Mouse (Mus musculus) midbrain, embryonic 13.5 days (tissue): ENCODE measurements at regions not wholly inside any gene's neighbourhood (a gene's known extent, or its start where the extent isn't known, plus 50 kb on each side); places are given as distances from the start of the nearest gene placed in this dataset.
A peak's percentile ranks its signal among the peaks of the same experiment; 100 is the strongest.

Experiments used
- ATAC-seq: fragments of 200-750 bp; cut with Nextera tagmentation; 2 replicates; pipeline ENCODE4 v1.8.0; 2017; ENCODE audit warnings: mild to moderate bottlenecking, moderate TSS enrichment, moderate library complexity
- H3K27ac ChIP-seq: fragments of 300-500 bp; sonication (generic); 2 replicates; pipeline ENCODE4 v1.5.1; 2015; ENCODE audit warnings: inconsistent platforms, mild to moderate bottlenecking, moderate library complexity
- H3K27me3 ChIP-seq: fragments of 300-500 bp; sonication (generic); 2 replicates; pipeline ENCODE4 v1.6.1; 2015; ENCODE audit warnings: mild to moderate bottlenecking, inconsistent platforms
- H3K36me3 ChIP-seq: fragments of 300-500 bp; sonication (generic); 2 replicates; pipeline ENCODE4 v1.6.1; 2015; ENCODE audit warnings: mild to moderate bottlenecking, inconsistent platforms
- H3K4me1 ChIP-seq: fragments of 300-500 bp; sonication (generic); replicated peaks from 2 replicates; pipeline ENCODE4 v1.6.1; 2015; ENCODE audit warnings: inconsistent platforms
- H3K4me2 ChIP-seq: fragments of 300-500 bp; sonication (generic); replicated peaks from 2 replicates; pipeline ENCODE4 v1.6.1; 2015; ENCODE audit warnings: moderate library complexity, mild to moderate bottlenecking, inconsistent platforms
- H3K4me3 ChIP-seq: fragments of 300-500 bp; sonication (generic); replicated peaks from 2 replicates; pipeline ENCODE4 v1.5.1; 2015; ENCODE audit warnings: mild to moderate bottlenecking, inconsistent platforms
- H3K9ac ChIP-seq: fragments of 300-500 bp; sonication (generic); replicated peaks from 2 replicates; pipeline ENCODE4 v1.6.1; 2015; ENCODE audit warnings: mild to moderate bottlenecking, inconsistent platforms
- H3K9me3 ChIP-seq: fragments of 300-500 bp; sonication (generic); 2 replicates; pipeline ENCODE4 v1.6.1; 2016; ENCODE audit warnings: mild to moderate bottlenecking, inconsistent platforms
- WGBS: fragments of 180-500 bp; shearing (Covaris S2); methylation state at CpG from one replicate; pipeline ENCODE4 v1.1.7; 2015; 5-methylcytosine and 5-hydroxymethylcytosine counted together

- Histone ChIP-seq H3K4me1 (peaks cover 14% of the 10 kb centered on the region), H3K9ac (no peak overlapping the region), H3K27me3 (no peaks in the 10 kb centered on the region), H3K9me3 (no peaks in the 10 kb centered on the region), H3K36me3 (no peaks in the 10 kb centered on the region), H3K4me2 (no peak overlapping the region), H3K4me3 (no peak overlapping the region), H3K27ac (no peak overlapping the region)
- 54% methylated on average over 4 of the region's 4 CpGs for WGBS
- no peak for ATAC-seq
Measured at GRCm38 (mm10) chr9:115642032-115642431, 267.2 kb upstream of the Gadl1 start.

- Histone ChIP-seq H3K27me3 (no peaks in the 10 kb centered on the region), H3K36me3 (no peaks in the 10 kb centered on the region), H3K4me3 (no peak overlapping the region), H3K9me3 (no peaks in the 10 kb centered on the region), H3K4me1 (peaks cover 14% of the 10 kb centered on the region), H3K27ac (no peak overlapping the region), H3K4me2 (no peak overlapping the region), H3K9ac (no peak overlapping the region)
- WGBS = 87% methylated on average over 9 of the region's 9 CpGs
- no peak; the same call in 1 of the 2 replicates for ATAC-seq
Measured at GRCm38 (mm10) chr9:115644953-115645352, 264.3 kb upstream of the Gadl1 start.

GRCm38 (mm10) chr9:115646226-115646625 is 263.0 kb upstream of the Gadl1 start:
- no peak overlapping the region for H3K9ac ChIP-seq
- no peaks in the 10 kb centered on the region for H3K27me3 ChIP-seq
- no peak overlapping the region for H3K4me2 ChIP-seq
- no peak for ATAC-seq
- no peak overlapping the region for H3K4me3 ChIP-seq
- H3K4me1 ChIP-seq = peaks cover 14% of the 10 kb centered on the region
- peak overlapping the region; percentile 30; the same call in 1 of the 2 replicates for H3K27ac ChIP-seq
- 0 out of 2 replicates have a peak, but pooled peaks cover 3% of the 10 kb centered on the region for H3K9me3 ChIP-seq
- H3K36me3 ChIP-seq = no peaks in the 10 kb centered on the region
- WGBS = 33% methylated on average over 7 of the region's 7 CpGs

GRCm38 (mm10) chr9:115651708-115652107 is 257.5 kb upstream of the Gadl1 start:
- Histone ChIP-seq H3K27me3 (no peaks in the 10 kb centered on the region), H3K27ac (no peak overlapping the region), H3K9ac (no peak overlapping the region), H3K4me2 (no peak overlapping the region), H3K9me3 (peaks cover 10% of the 10 kb centered on the region; the same call in 1 of the 2 replicates), H3K4me1 (no peaks in the 10 kb centered on the region), H3K4me3 (no peak overlapping the region), H3K36me3 (no peaks in the 10 kb centered on the region)
- ATAC-seq = no peak
- 87% methylated on average over 2 of the region's 2 CpGs for WGBS

GRCm38 (mm10) chr9:115653116-115653515 is 256.1 kb upstream of the Gadl1 start:
- WGBS = 95% methylated on average over 5 of the region's 5 CpGs
- no peak overlapping the region for H3K4me2 ChIP-seq
- H3K9me3 ChIP-seq = peaks cover 10% of the 10 kb centered on the region; the same call in 1 of the 2 replicates
- H3K36me3 ChIP-seq = no peaks in the 10 kb centered on the region
- no peak overlapping the region for H3K9ac ChIP-seq
- ATAC-seq = no peak
- H3K4me1 ChIP-seq = no peaks in the 10 kb centered on the region
- no peak overlapping the region for H3K27ac ChIP-seq
- H3K4me3 ChIP-seq = no peak overlapping the region
- no peaks in the 10 kb centered on the region for H3K27me3 ChIP-seq

- H3K4me1 ChIP-seq = no peaks in the 10 kb centered on the region
- no peak for ATAC-seq
- H3K36me3 ChIP-seq = no peaks in the 10 kb centered on the region
- WGBS = 95% methylated on average over 6 of the region's 6 CpGs
- H3K27me3 ChIP-seq = no peaks in the 10 kb centered on the region
- no peak overlapping the region for H3K4me2 ChIP-seq
- H3K4me3 ChIP-seq = no peak overlapping the region
- H3K9ac ChIP-seq = no peak overlapping the region
- no peak overlapping the region for H3K27ac ChIP-seq
- H3K9me3 ChIP-seq = peaks cover 10% of the 10 kb centered on the region
Measured at GRCm38 (mm10) chr9:115654933-115655332, 254.3 kb upstream of the Gadl1 start.

GRCm38 (mm10) chr9:115656538-115656937 is 252.7 kb upstream of the Gadl1 start:
- WGBS = 66% methylated on average over 2 of the region's 2 CpGs

GRCm38 (mm10) chr9:115656994-115657713 is 252.1 kb upstream of the Gadl1 start:
- Histone ChIP-seq H3K4me1 (no peaks in the 10 kb centered on the region), H3K4me3 (no peak overlapping the region), H3K9me3 (peaks cover 7% of the 10 kb centered on the region), H3K4me2 (no peak overlapping the region), H3K36me3 (no peaks in the 10 kb centered on the region), H3K27ac (no peak overlapping the region), H3K27me3 (no peaks in the 10 kb centered on the region), H3K9ac (no peak overlapping the region)
- WGBS = 64% methylated on average over 4 of the region's 4 CpGs
- ATAC-seq = no peak

More at GRCm38 (mm10) chr9:115656538-115656937, 252.7 kb upstream of the Gadl1 start:
- ATAC-seq = no peak
- H3K9me3 ChIP-seq = peaks cover 7% of the 10 kb centered on the region
- H3K4me3 ChIP-seq = no peak overlapping the region
- no peaks in the 10 kb centered on the region for H3K4me1 ChIP-seq
- H3K4me2 ChIP-seq = no peak overlapping the region
- H3K27ac ChIP-seq = no peak overlapping the region
- no peaks in the 10 kb centered on the region for H3K27me3 ChIP-seq
- no peaks in the 10 kb centered on the region for H3K36me3 ChIP-seq
- H3K9ac ChIP-seq = no peak overlapping the region

GRCm38 (mm10) chr9:115658477-115658876 is 250.8 kb upstream of the Gadl1 start:
- no peak overlapping the region for H3K9ac ChIP-seq
- no peaks in the 10 kb centered on the region for H3K36me3 ChIP-seq
- no peaks in the 10 kb centered on the region for H3K4me1 ChIP-seq
- WGBS = 92% methylated on average over 5 of the region's 5 CpGs
- no peak overlapping the region for H3K4me3 ChIP-seq
- no peak overlapping the region for H3K27ac ChIP-seq
- ATAC-seq = no peak
- H3K9me3 ChIP-seq = peaks cover under 1% of the 10 kb centered on the region; the same call in 1 of the 2 replicates
- no peaks in the 10 kb centered on the region for H3K27me3 ChIP-seq
- H3K4me2 ChIP-seq = no peak overlapping the region

- Histone ChIP-seq H3K4me2 (no peak overlapping the region), H3K36me3 (no peaks in the 10 kb centered on the region), H3K9me3 (no peaks in the 10 kb centered on the region; the same call in 1 of the 2 replicates), H3K4me3 (no peak overlapping the region), H3K27me3 (no peaks in the 10 kb centered on the region), H3K27ac (no peak overlapping the region), H3K9ac (no peak overlapping the region), H3K4me1 (no peaks in the 10 kb centered on the region)
- ATAC-seq = no peak
- 96% methylated on average over 1 of the region's 1 CpGs for WGBS
Measured at GRCm38 (mm10) chr9:115660371-115660770, 248.9 kb upstream of the Gadl1 start.

GRCm38 (mm10) chr9:115661834-115662425 is 247.3 kb upstream of the Gadl1 start:
- Histone ChIP-seq H3K27ac (no peak overlapping the region), H3K4me3 (no peak overlapping the region), H3K36me3 (no peaks in the 10 kb centered on the region), H3K27me3 (no peaks in the 10 kb centered on the region), H3K9me3 (no peaks in the 10 kb centered on the region; the same call in 1 of the 2 replicates), H3K4me2 (no peak overlapping the region), H3K9ac (no peak overlapping the region), H3K4me1 (no peaks in the 10 kb centered on the region)
- ATAC-seq = no peak
- WGBS = 31% methylated on average over 5 of the region's 5 CpGs

GRCm38 (mm10) chr9:115665337-115666004 is 243.8 kb upstream of the Gadl1 start:
- Histone ChIP-seq H3K9ac (no peak overlapping the region), H3K4me2 (no peak overlapping the region), H3K27me3 (no peaks in the 10 kb centered on the region), H3K4me1 (no peaks in the 10 kb centered on the region), H3K4me3 (no peak overlapping the region), H3K27ac (no peak overlapping the region), H3K9me3 (no peaks in the 10 kb centered on the region), H3K36me3 (no peaks in the 10 kb centered on the region)
- no peak for ATAC-seq
- WGBS = 42% methylated on average over 5 of the region's 5 CpGs
